Mouse (Mus musculus) midbrain, embryonic 16.5 days (tissue): ENCODE results near the gene Cad. TPM values are rescaled to one million over a fixed set of nuclear protein-coding genes. Genes with fewer than 3 reads are reported as not detected.

ENCODE experiments used
- ATAC-seq: fragments of 200-750 bp; cut with Nextera tagmentation; 2 replicates; pipeline ENCODE4 v1.8.0; 2017; ENCODE audit warnings: moderate TSS enrichment
- H3K27ac ChIP-seq: fragments of 300-500 bp; sonication (generic); 2 replicates; pipeline ENCODE4 v1.5.1; 2014; ENCODE audit warnings: mild to moderate bottlenecking, low read length, mixed read lengths
- H3K27me3 ChIP-seq: fragments of 300-500 bp; sonication (generic); 2 replicates; pipeline ENCODE4 v1.6.1; 2014; ENCODE audit warnings: low read depth, low read length, mixed read lengths; ENCODE audit not compliant: control insufficient read depth, insufficient read depth
- H3K36me3 ChIP-seq: fragments of 300-500 bp; sonication (generic); 2 replicates; pipeline ENCODE4 v1.6.1; 2014; ENCODE audit warnings: mild to moderate bottlenecking, low read length, moderate library complexity, mixed read lengths; ENCODE audit not compliant: control insufficient read depth, insufficient read depth
- H3K4me1 ChIP-seq: fragments of 300-500 bp; sonication (generic); 2 replicates; pipeline ENCODE4 v1.6.1; 2014; ENCODE audit warnings: mild to moderate bottlenecking, low read length, mixed read lengths; ENCODE audit not compliant: control insufficient read depth, insufficient read depth
- H3K4me2 ChIP-seq: fragments of 300-500 bp; sonication (generic); 2 replicates; pipeline ENCODE4 v1.6.1; 2014; ENCODE audit warnings: mild to moderate bottlenecking, low read length, mixed read lengths
- H3K4me3 ChIP-seq: fragments of 300-500 bp; sonication (generic); 2 replicates; pipeline ENCODE4 v1.5.1; 2014; ENCODE audit warnings: low read depth, mild to moderate bottlenecking, low read length, moderate library complexity, mixed read lengths
- H3K9ac ChIP-seq: fragments of 300-500 bp; sonication (generic); 2 replicates; pipeline ENCODE4 v1.6.1; 2014; ENCODE audit warnings: low read depth, low read length, mixed read lengths
- H3K9me3 ChIP-seq: fragments of 300-500 bp; sonication (generic); replicated peaks from 2 replicates; pipeline ENCODE4 v1.6.1; 2014; ENCODE audit warnings: mild to moderate bottlenecking, low read length, mixed read lengths; ENCODE audit not compliant: control insufficient read depth, poor library complexity, severe bottlenecking
- whole genome bisulfite sequencing: fragments of 180-500 bp; shearing (Covaris S2); extraction: QIAGEN DNeasy Blood & Tissue Kit; methylation state at CpG from one replicate; pipeline ENCODE4 v1.1.7; 2014; 5-methylcytosine and 5-hydroxymethylcytosine counted together
- polyA plus RNA-seq: library from polyadenylated mRNA; unstranded; fragments of >200 nt; fragmentation: Nextera tagmentation; extraction: Ambion mirVana; gene quantifications from 2 replicates; pipeline ENCODE4 v1.2.1, GENCODE M21; 2015

Cad gene
- polyA plus RNA-seq, 1 experiment from 2014 or later = 14.8 TPM

GRCm38 (mm10) chr5:31081386-31081785, 26.8 kb downstream of the Cad start:
- Histone ChIP-seq H3K36me3 (0 out of 2 replicates have a peak, but pooled peaks cover 2% of the 10 kb centered on the region), H3K4me1 (peaks cover 2% of the 10 kb centered on the region), H3K9me3 (no peaks in the 10 kb centered on the region), H3K4me2 (no peak overlapping the region), H3K4me3 (no peak overlapping the region), H3K9ac (no peak overlapping the region), H3K27ac (no peak overlapping the region), H3K27me3 (no peaks in the 10 kb centered on the region)
- WGBS = 75% methylated on average over 3 of the region's 3 CpGs
- no peak for ATAC-seq

- Histone ChIP-seq H3K4me1 (peaks cover 2% of the 10 kb centered on the region), H3K36me3 (no peaks in the 10 kb centered on the region), H3K9ac (no peak overlapping the region), H3K4me2 (no peak overlapping the region), H3K27ac (no peak overlapping the region), H3K27me3 (no peaks in the 10 kb centered on the region), H3K9me3 (no peaks in the 10 kb centered on the region), H3K4me3 (no peak overlapping the region)
- 11% methylated on average over 5 of the region's 5 CpGs for WGBS
- 0 out of 2 replicates have a peak, but pooled peaks have one; percentile 22 for ATAC-seq
Measured at GRCm38 (mm10) chr5:31082355-31082754, 27.8 kb downstream of the Cad start.

GRCm38 (mm10) chr5:31082935-31083625, 28.5 kb downstream of the Cad start:
- ATAC-seq = 0 out of 2 replicates have a peak, but pooled peaks have one; percentile 16
- Histone ChIP-seq H3K4me1 (peaks cover 2% of the 10 kb centered on the region), H3K9me3 (no peaks in the 10 kb centered on the region), H3K27ac (peak overlapping the region; percentile 18; the same call in 1 of the 2 replicates), H3K4me3 (no peak overlapping the region), H3K4me2 (no peak overlapping the region), H3K36me3 (no peaks in the 10 kb centered on the region), H3K27me3 (no peaks in the 10 kb centered on the region), H3K9ac (no peak overlapping the region)
- WGBS = 35% methylated on average over 12 of the region's 12 CpGs

GRCm38 (mm10) chr5:31083949-31084348, 29.4 kb downstream of the Cad start:
- Histone ChIP-seq H3K36me3 (no peaks in the 10 kb centered on the region), H3K9me3 (no peaks in the 10 kb centered on the region), H3K4me2 (no peak overlapping the region), H3K9ac (no peak overlapping the region), H3K27ac (no peak overlapping the region), H3K4me3 (no peak overlapping the region), H3K4me1 (peaks cover 2% of the 10 kb centered on the region), H3K27me3 (no peaks in the 10 kb centered on the region; the same call in 1 of the 2 replicates)
- ATAC-seq = peak; percentile 37; the same call in 1 of the 2 replicates
- WGBS = 6% methylated on average over 7 of the region's 8 CpGs

GRCm38 (mm10) chr5:31086606-31087005, 32.0 kb downstream of the Cad start:
- Histone ChIP-seq H3K27me3 (peaks cover 17% of the 10 kb centered on the region), H3K36me3 (no peaks in the 10 kb centered on the region), H3K4me3 (no peak overlapping the region), H3K4me2 (no peak overlapping the region), H3K27ac (no peak overlapping the region), H3K9ac (0 out of 2 replicates have a peak overlapping the region, but pooled peaks have one; percentile 10), H3K9me3 (no peaks in the 10 kb centered on the region), H3K4me1 (peaks cover 2% of the 10 kb centered on the region)
- 19% methylated on average over 7 of the region's 7 CpGs for WGBS
- ATAC-seq = no peak

- ATAC-seq = no peak
- no peak overlapping the region for H3K27ac ChIP-seq
Measured at GRCm38 (mm10) chr5:31087131-31087530, 32.6 kb downstream of the Cad start.

GRCm38 (mm10) chr5:31092231-31092975, 37.8 kb downstream of the Cad start:
- Histone ChIP-seq H3K9ac (peak overlapping the region; percentile 70), H3K9me3 (no peaks in the 10 kb centered on the region), H3K4me1 (peaks cover 29% of the 10 kb centered on the region), H3K4me3 (peak overlapping the region; percentile 43), H3K27ac (no peak overlapping the region), H3K36me3 (no peaks in the 10 kb centered on the region), H3K27me3 (peaks cover 58% of the 10 kb centered on the region), H3K4me2 (peak overlapping the region; percentile 60)
- no peak for ATAC-seq
- 2% methylated on average over 51 of the region's 53 CpGs for WGBS

More at GRCm38 (mm10) chr5:31087131-31087530, 32.6 kb downstream of the Cad start:
- peaks cover 21% of the 10 kb centered on the region for H3K27me3 ChIP-seq
- H3K4me3 ChIP-seq = no peak overlapping the region
- no peak overlapping the region for H3K4me2 ChIP-seq
- no peaks in the 10 kb centered on the region for H3K9me3 ChIP-seq
- no peaks in the 10 kb centered on the region for H3K36me3 ChIP-seq
- WGBS = 78% methylated on average over 2 of the region's 2 CpGs
- H3K4me1 ChIP-seq = peaks cover 2% of the 10 kb centered on the region
- no peak overlapping the region for H3K9ac ChIP-seq

GRCm38 (mm10) chr5:31093151-31094041, 38.8 kb downstream of the Cad start:
- Histone ChIP-seq H3K4me1 (peaks cover 29% of the 10 kb centered on the region), H3K4me3 (peak overlapping the region; percentile 43), H3K4me2 (peak overlapping the region; percentile 60), H3K27ac (no peak overlapping the region), H3K36me3 (no peaks in the 10 kb centered on the region), H3K27me3 (peaks cover 61% of the 10 kb centered on the region), H3K9ac (peak overlapping the region; percentile 70), H3K9me3 (no peaks in the 10 kb centered on the region)
- WGBS = under 1% methylated on average over 54 of the region's 54 CpGs
- ATAC-seq = peak; percentile 50; the same call in 1 of the 2 replicates
